Mouse (Mus musculus): ENCODE data around the gene Ndufv3.

Ndufv3 gene

DNA sequence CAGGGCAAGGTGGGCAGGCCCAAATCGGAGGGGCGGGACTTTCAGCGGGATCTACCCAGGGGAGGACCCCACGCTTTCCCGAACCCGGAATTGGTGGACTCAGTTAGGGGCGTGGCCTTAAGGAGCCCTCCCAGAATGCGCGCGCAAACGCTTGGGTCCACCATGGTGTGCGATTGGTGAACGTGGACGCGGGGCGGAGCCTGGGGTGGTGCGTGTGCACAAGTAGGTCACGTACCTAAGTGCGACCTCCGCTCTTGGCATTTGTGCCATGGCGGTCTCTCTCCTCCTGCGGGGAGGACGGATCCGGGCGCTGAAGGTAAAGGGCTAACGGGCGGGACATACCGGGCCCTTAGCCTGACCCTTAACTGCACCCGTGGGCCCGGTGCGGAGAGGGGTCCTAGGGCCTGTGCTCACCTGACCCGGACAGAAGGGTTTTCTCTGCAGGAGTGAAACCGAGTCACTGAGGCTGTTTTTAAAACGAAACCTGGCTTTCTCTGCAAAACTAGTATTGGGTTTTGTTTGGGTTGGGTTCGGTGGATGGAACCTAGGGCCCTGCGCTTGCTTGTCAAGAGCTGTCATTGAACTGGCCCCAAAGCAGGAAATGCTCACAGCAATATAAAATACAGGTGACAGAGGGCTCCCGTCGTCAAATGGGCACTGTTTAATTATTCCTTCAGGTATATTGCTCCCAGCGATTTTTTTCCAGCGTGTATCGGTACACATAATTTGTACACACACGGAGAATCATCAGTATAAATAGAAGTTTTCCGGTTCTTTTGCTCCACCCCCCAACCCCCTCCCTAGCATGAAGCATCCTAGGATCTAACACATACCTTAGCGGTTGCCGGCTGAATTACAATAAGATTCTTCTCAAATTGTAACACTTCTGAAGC is at the start of gene Ndufv3, which contains the start of gene Wdr4:
Gene Ndufv3 (plus strand): TSS at position 170 of the 893 bp plus-strand sequence.
Gene Wdr4 (minus strand): TSS at position 35 of the 893 bp plus-strand sequence.
- peak; percentile 98 for DNase-seq (ENCODE audit: low spot score)

DNA sequence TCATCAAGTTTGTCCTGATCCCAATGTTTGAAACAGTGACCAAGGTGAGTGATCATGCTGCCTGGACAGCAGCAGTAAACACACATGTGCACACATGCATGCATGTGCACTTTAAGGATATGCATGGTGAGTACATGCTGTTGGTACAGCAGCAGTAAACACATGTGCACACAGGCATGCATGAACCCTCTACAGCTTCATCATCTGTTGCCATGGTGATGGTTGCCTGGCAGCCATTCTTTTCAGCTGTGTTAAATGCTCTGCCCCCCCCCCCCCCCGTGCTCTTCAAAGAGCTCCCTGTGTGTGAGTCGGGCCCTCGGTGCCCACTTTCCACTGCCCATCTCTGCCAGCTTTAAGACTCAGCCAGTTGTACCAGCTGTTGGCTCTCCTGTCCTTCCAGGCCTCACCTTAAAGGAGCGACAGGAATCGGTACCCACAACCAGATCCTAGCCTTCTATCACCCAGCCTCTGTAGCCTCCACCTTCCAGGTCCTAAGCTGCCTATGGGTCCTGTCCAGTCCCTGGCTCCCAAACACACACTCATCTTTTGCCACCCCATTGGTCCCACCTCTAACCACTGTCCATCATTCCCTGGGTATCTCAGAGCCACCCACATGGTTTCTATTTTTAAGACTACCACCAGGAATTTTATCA is 49.0 kb upstream of the Ndufv3 start:
- no peak for DNase-seq (ENCODE audit: low spot score)

DNA sequence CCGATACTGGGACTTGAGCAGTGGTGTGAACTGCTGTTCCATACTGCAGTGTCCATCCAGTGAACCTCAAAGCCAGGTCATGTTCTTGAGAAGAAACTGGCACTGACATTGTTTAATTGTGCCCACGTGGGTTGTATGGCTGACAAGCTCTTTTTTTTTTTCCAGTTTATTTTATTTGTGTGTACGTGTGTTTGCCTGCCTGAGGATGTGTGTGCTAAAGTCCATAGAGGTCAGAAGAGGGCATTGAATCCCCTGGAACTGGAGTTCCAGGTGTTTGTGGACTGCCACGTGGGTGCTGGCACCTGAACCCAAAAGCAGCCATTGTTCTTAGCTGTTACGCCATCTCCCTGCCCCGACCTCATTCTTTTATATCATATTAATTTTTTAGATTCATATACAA is 45.5 kb upstream of the Ndufv3 start:
- DNase-seq (ENCODE audit: low spot score): no peak

DNA sequence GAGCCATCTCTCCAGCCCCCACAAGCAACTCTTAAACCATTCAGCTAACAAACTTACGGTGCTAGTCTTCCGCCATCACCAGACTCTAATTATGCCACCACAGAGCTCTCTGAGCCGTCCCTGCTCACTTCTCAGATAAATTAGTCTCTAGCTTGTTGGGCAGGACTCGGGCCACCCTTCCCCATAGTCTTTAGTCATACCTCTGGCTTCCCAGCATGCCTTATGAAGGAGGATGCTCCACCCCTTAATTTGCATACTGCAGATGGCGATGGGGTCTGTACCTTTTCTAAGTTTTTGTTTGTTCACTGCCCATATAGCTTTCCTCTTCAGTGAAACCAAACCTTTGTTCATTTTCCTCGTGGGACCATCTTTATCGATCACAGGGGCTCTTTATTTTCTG is 41.3 kb upstream of the Ndufv3 start:
- DNase-seq (ENCODE audit: low spot score): no peak

DNA sequence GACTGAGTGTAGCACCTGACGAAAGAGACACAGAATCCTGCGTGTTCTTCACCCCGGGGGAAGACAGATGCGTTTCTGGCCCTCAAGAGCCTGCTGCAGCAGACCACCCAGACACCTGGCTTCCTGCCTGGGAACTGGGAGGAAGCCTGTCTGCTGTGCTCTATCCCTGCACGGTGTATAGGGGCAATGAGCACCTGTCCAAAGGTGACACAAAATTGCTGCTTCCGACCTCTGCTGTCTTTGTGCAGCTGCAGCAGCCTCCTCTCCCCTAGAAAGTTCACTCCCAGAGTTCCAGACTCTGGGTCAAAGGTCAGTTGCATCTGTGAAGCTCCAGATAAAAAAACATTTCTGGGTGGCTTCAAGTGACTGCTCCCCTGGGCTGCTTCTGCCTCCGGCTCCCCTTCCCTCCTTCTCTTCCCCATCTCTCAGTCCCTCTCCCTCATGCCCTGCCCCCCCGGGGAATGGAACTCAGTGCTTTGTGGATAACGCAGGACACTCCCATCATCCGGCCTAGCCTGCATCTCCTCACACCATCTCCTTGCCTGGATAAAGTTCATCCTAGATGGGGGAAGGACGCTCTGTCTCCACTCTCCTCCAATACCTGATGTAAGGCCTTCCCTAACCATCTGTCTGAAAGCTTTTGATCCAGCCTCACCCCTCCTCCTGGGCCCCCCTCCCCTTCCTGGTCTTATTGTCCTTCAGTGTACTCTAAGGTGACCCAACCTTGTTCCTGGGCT is 40.6 kb upstream of the Ndufv3 start:
- DNase-seq (ENCODE audit: low spot score): peak; percentile 83

DNA sequence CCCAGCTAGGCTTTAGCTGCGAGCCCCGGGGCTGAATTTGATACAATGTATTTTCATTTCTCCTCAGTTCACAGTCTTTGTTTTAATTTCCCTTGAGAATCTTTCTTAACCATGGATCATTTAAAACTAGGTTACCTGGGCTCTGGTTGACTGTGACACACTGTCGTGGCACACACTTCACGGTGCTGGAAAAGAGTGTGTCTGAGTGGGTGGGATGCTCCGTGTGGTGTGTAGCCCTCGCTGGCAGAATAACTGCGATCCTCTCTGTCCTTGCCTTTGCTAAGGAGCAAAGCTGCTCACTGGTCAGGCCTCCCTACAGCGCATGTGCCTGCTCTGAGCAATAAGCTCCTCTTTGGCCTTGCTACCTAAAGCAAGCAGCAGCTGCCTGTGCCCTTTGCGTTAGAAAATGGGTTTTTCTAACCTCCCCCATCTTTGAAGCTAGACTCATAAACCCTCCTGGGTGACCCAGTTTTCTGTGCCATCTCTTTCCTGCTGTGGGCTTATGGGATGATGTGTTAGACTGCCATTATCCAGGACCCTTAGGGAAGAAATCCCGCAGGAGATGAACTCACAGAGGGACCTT is 33.2 kb upstream of the Ndufv3 start:
- no peak for DNase-seq (ENCODE audit: low spot score)

DNA sequence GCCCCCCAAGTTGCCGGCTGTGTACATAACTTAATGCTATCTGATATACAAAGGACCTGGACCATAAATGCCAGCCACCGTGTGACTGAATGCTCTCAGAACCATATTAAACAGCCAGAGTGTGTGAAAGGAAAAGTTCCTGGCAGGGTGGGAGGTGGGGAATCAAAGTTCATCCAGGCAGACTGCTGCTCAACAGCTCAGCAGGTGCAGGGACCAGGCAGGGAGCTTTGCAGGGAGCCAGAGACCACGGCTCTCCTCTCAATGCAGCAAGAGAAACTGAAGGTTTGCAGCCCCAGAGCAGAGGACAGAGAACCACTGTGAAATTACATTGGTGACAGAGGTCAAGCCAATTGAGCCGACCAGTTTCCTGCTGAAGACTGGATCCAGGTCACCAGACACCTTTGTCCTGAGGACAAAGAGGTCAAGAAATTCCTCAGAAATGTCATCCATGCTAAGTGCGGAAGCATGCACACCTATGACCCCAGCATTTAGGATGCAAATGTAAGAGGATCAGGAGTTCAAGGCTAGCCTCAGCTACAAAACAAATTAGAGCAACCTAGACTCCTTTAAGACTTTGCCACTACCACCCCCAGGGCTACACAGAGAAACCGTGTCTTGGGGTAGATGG is 32.4 kb upstream of the Ndufv3 start:
- DNase-seq (ENCODE audit: low spot score): peak; percentile 67

DNA sequence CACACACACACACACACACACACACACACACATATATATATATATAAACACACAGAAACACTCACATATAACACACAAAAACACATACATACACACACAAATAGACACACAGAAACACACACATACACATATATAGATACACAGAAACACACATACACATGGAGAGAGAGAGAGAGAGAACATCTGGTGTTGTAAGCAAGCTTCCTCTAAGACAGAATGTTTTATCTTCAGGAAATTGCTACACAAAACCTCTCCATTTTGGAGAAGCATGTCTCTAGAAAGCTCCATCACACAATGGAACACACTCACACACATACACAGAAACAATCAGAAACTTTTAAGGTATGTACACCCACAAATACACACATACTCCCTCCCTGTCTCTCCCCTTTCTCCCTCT is 28.6 kb upstream of the Ndufv3 start:
- no peak for DNase-seq (ENCODE audit: low spot score)

DNA sequence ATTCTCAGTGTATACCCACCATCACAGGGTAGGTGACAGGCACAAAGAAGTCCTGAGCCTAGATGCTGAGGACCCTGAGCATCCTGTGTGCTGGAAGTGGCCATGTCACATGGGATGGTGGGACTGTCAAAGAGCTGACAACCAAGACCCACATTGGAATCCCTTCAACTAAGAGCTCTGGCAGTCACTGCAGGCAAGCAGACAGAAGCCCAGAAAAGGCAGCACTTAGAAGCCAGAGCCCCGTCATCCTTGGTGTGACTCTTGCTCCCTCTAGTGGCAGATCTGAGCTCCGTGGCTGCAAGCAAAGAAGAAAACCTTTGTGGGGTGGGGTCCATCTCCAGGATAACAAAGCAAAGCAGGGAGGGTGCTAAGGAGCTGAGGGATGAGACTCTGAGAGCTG is 27.5 kb upstream of the Ndufv3 start:
- peak; percentile 76 for DNase-seq (ENCODE audit: low spot score)

DNA sequence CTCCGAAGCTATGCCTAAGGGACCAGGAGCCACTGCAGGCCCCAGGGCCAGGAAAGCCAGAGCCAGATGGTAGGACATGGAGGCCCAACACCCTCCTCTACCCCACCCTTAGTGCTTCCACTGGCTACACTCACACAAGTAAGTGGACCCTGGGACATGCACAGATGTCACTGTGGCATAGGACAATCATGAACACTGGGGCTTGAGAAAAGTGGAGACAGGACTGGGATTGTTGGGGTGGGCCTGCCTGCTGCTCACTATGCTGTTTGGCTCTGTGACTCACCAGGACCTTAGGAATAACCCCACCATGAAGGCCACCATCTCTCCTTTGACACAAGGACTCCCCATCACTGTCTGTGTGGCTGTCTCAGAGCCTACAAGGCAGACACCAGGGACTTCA is 24.9 kb upstream of the Ndufv3 start:
- no peak for DNase-seq (ENCODE audit: low spot score)

DNA sequence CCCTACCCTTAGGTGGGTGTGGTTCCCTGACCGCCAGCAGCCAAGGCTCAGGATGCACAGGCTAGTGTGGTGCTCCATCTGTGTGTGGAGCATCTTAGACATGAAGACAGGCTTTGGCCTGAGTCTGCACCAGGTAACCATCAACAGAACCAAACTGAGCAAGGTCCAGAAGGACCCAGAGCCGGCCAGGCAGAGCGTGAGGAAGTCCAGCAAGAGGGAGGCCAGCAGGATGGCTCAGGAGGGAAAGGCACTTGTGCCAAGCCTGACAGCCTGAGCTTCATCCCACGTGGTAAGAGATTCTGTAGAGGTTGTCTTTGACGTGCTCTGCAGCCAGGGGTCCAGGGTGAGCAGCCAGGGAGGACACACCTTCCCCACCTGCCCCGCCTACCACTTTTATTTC is 22.2 kb upstream of the Ndufv3 start:
- DNase-seq (ENCODE audit: low spot score): no peak

DNA sequence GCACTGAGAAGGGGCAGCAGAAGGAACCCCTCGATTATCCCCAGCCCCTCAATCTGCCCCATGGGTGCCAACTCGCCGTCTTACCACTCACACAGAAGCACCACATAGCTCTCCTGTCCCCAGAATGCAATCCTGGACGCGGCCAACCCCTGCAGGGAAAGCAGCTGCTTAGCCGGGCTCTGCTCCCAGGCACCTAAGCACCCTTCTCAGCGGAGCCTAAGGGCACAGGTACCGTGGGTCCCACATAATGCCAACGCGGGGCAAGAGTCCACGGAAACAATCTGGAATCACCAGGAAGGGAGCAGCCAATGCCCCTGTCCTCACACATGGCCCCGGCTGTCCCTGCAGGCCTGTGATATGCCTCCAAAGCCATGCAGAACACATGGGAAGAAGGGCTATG is 20.2 kb upstream of the Ndufv3 start:
- no peak for DNase-seq (ENCODE audit: low spot score)

DNA sequence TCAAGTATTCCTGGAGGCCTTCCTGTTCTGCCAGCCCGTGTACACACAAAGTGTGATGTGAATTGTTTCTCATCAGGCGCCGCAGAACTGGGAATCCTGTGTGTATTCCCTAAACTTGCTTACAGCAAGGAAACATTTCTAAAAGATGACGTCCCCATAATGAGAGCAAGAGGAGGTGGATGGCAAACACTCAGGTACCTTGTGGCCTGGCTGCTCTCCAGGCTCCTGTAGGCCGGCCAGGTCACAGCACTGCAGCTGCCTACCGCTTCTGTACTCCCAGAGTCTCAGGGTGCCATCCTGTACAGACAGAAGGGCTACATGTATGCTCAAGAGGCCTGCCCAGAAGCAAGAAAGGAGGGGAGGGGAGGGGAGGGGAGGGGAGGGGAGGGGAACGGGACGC is 19.5 kb upstream of the Ndufv3 start:
- no peak for DNase-seq (ENCODE audit: low spot score)

DNA sequence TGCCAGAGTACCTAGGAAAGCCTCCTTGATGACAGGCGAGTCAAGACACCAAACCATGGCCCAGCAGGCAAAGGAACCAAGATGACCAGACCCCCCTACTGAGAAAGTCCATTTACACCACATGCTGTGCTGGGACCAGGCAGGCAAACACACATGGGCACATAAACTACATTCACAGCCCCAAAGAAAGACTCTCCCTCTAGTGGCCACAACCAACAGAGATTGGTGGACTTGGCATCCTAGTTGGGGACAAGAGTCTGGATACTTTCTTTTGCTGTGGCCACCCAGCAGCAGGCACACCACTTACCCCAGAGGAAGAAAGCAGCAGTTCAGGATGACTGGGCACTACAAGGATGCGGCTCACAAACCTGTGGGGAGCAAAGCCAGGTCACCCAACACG is 19.0 kb upstream of the Ndufv3 start:
- no peak for DNase-seq (ENCODE audit: low spot score)

DNA sequence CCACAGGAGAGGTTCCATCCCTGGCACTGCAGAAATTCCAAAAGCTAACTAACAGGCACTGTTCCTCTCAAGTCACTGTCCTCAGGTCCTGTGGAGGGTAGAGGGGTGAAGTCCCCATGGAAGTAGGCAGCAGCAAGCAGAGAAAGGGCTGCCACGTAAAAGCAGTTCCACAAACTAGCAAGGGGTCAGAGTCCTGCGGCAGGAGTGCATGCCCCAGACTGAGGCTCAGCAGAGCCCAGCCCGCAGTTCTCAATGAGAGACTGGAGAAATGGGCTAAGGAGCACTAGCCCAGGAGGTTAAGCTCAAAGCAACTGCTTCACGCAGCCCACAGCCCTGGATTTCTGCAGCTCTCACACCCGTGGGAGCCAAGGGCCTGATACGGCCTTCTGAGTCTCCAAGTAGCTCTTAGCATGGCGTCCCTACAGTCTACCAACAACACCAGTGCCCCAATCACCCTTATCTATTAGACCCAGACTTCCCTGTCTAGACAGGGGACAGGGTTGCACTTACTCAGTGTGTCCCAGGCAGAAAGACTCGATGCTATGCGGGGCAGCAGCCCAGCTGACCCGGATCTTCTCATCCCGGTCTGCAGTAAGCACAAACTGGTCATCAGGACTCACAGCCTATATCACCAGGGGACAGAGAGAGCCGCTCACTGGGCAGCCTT is 17.5 kb upstream of the Ndufv3 start:
- DNase-seq (ENCODE audit: low spot score): no peak

DNA sequence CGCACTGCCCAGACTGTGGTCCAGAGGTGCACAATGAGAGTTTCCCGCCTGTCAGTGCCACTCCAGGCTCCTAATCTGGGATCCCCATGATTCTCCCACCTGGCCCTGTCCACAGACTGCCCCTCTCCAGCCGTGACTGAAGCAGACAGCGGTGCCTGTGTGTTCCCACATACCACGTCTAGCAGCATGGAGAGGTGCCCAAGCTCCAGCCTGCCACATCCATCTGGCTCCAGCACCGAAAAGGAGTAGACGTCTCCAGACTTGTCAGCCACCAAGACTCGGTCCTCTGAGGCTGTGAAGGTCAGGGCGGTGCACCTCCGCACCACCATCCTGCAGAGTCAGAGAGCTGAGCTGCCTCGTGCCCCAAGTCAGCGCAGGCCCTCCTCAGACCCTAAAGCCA is 16.6 kb upstream of the Ndufv3 start:
- no peak for DNase-seq (ENCODE audit: low spot score)

DNA sequence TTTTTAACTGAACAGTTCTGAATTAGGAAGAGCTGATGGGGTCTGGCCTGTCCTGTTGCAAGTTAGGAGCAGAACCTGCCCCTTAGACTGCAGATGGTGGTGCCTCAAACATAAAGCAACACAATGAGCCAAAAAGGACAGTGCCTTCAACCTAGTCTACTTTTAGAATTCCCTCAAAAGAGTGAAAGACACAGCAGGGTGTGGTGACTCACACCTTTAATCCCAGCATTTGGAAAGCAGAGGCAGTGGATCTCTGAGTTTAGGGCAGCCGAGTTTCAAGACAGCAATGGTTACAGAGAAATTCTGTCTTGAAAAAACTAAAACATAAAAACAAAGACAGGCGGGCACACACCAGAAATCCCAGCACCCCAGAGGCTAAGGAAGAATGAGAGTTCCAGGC is 16.0 kb upstream of the Ndufv3 start:
- no peak for DNase-seq (ENCODE audit: low spot score)

DNA sequence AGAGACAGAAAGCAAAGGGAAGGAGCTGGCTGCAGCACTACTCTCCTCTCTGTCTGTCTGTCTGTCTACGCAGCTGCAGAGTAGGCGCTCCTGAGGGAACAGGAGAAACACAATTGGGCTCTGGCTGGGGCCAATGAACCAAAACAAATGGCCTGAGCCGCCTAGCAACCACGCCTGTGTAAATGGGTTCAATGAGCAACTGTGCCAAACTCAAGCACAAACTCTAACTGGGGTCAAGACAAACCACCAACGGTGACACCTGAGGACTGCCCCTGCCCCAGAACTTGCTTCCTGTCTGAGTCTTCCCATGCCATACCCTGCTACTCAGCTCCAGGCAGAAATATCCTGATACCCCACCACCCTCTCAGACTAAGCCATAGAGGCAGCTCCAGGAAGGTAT is 14.9 kb upstream of the Ndufv3 start:
- no peak for DNase-seq (ENCODE audit: low spot score)

DNA sequence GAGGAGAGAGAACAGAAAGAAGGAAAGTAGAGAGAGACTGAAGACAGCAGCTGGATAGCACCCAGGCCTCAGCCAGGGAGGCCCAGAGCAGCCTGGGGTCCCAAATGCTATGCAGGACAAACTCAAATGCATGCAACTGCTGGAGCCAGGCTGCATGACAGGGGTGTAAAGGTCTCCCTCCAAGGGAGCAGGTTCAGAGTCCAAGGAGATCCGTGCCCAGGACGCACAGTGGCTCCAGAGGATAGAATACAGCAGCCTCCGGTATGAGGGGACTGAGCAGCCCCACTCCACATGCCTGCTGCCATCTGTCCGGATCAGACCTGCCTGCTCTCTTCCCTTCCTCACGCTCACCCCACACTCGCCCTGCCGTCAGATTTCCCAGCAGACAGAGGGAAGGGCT is 13.6 kb upstream of the Ndufv3 start:
- DNase-seq (ENCODE audit: low spot score): peak; percentile 47

DNA sequence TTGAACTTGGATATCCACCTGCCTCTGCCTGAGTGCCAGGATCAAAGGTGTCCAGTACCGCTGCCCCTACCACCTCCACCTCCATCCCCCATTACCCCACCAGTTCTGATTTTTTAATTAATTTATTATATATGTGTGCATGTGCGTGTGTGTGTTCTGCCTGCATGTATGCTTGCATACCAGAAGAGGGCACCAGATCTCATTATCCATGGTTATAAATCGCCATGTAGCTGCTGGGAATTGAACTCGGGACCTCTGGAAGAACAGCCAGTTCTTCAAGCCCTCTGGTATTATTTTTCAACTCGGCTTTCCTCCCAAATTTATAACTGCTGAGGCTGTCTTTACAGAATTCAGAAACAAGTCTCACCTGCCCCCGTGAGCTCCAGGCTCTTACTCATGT is 9.0 kb upstream of the Ndufv3 start:
- DNase-seq (ENCODE audit: low spot score): no peak

DNA sequence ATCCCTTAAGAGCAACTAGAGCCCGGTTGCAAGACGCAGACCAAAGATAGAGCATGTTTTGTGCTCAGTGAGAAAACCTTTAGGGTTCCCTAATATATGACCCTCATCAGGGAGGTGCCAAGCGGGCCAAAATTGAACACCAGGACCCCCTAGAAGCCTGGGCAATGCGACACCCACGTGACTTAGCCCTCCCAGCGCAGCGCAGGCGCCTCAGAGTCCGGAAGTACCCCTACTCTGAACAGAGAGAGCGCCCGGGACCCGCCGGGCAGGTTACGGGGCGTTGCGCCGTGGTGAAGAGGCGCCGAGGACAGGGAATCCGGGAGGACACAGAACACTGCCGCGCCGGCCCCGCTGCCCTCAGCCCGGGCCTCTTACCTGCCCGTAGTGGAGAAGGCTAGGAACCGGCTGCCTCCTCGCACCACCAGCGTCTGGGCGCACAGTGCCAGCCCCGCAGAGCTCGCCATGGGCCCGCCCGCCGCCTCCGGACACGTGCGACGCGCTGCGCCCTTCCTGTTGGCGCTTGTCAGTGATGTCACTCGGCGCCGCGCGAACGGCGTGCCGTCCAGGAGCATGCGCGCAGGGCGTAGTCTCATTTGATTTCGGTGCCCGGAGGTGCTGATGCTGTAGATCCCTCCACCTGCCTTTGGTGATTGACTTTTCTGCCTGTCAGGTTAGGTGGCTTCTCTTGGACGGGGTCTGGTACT is 8.0 kb upstream of the Ndufv3 start:
- DNase-seq (ENCODE audit: low spot score): peak; percentile 91
